ENCODE assay signal across 14 mouse cellular contexts in the genomic region with DNA sequence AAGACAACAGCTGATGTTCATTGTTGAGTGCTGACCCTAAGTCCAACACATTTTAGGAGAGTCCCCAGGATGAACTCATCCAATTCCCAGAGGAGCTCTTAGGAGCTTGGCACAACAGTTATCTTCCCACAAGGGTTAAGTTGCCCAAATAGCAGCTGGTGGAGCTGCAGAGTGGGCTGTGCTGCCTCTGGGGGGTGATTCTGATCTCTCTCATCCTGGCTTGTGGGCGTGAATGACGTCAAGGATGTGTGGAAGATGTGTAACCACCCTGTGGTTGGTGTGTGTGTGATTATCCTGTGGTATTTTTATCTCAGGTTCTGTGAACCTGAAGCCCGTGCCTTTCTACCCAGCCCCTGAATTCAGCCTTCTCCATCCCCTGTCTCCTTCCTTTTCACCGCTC.
"Had no signal": no experiment of that assay in that cellular context is flagged by ENCODE, and none has a peak within 500 bp of the region (broad histone marks: within the 10 kb centered on the region; RNA-seq: fewer than 3 reads in every experiment).

No protein-coding gene starts in this region.

- H3K4me1 ChIP-seq: limb, embryonic 13.5 days; liver, embryonic 15.5 days; midbrain, embryonic 13.5 days; neural tube, embryonic 15.5 days had no signal

- H3K4me2 ChIP-seq: limb, embryonic 13.5 days; liver, embryonic 15.5 days; midbrain, embryonic 13.5 days; neural tube, embryonic 15.5 days had no signal

- H3K9me3 ChIP-seq: limb, embryonic 13.5 days; liver, embryonic 15.5 days; midbrain, embryonic 13.5 days; neural tube, embryonic 15.5 days had no signal

- H3K9ac ChIP-seq: limb, embryonic 13.5 days; liver, embryonic 15.5 days; midbrain, embryonic 13.5 days; neural tube, embryonic 15.5 days had no signal

- H3K4me3 ChIP-seq: layer of hippocampus, adult 2 months; limb, embryonic 13.5 days; liver, embryonic 15.5 days; midbrain, embryonic 13.5 days; neural tube, embryonic 15.5 days had no signal

- H3K27me3 ChIP-seq: limb, embryonic 13.5 days; liver, embryonic 15.5 days; midbrain, embryonic 13.5 days; neural tube, embryonic 15.5 days had no signal

- DNase-seq: kidney, adult 11 months; kidney, adult 9 months; kidney, postnatal 36 days; left cerebral cortex, postnatal 4 days; lung, adult 2 months; lung, postnatal 36 days; spleen, adult 18-20 months had no signal

- H3K36me3 ChIP-seq: limb, embryonic 13.5 days; liver, embryonic 15.5 days; midbrain, embryonic 13.5 days; neural tube, embryonic 15.5 days had no signal

- H3K27ac ChIP-seq: kidney, postnatal 0 days; layer of hippocampus, adult 2 months; limb, embryonic 13.5 days; liver, embryonic 15.5 days; midbrain, embryonic 13.5 days; neural tube, embryonic 15.5 days had no signal

- ATAC-seq: lung, postnatal 0 days; midbrain, embryonic 13.5 days had no signal
